Mouse (Mus musculus) lung, adult 2 months (tissue): Measurements from ENCODE around the gene Vwa8.

Source experiments
- CTCF ChIP-seq: fragments of 200-500 bp; IDR thresholded peaks from 2 replicates; pipeline ENCODE4 v1.5.1; 2011; ENCODE audit warnings: mild to moderate bottlenecking, low read length, control low read depth; ENCODE audit not compliant: insufficient read depth
- POLR2A ChIP-seq: fragments of 200-500 bp; IDR thresholded peaks from 2 replicates; pipeline ENCODE4 v1.6.1; 2011; ENCODE audit warnings: low read depth, mild to moderate bottlenecking, control low read depth, low read length, borderline replicate concordance; ENCODE audit errors: extremely low read depth

DNA sequence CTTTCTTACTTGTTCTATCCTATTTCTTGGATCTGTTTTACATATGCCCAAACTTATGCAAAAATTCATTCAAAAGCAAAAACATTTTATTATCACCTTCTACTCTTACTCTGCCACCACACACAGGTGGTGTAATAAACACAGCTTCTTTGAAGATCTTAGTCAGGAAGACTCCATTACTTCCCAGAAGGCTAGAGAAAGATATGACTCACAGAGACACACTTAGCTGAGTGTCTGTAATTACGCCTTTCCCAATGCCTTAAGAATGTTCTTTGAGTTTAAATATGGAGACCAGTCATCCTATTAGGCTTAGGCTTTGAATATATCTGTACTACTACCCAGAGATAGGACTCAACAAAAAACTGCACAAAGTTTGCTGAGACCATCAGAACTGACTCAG is 338.1 kb downstream of the Vwa8 start:
- no peak for TF ChIP-seq POLR2A
- no peak for TF ChIP-seq CTCF
